Mouse (Mus musculus) thymus, postnatal 14 days (tissue): ENCODE measurements at regions not wholly inside any gene's neighbourhood (a gene's known extent, or its start where the extent isn't known, plus 50 kb on each side); places are given as distances from the start of the nearest gene placed in this dataset.

Experiments
- DNase-seq: peaks from one replicate; pipeline ENCODE4 v3.0.0; 2021

DNA sequence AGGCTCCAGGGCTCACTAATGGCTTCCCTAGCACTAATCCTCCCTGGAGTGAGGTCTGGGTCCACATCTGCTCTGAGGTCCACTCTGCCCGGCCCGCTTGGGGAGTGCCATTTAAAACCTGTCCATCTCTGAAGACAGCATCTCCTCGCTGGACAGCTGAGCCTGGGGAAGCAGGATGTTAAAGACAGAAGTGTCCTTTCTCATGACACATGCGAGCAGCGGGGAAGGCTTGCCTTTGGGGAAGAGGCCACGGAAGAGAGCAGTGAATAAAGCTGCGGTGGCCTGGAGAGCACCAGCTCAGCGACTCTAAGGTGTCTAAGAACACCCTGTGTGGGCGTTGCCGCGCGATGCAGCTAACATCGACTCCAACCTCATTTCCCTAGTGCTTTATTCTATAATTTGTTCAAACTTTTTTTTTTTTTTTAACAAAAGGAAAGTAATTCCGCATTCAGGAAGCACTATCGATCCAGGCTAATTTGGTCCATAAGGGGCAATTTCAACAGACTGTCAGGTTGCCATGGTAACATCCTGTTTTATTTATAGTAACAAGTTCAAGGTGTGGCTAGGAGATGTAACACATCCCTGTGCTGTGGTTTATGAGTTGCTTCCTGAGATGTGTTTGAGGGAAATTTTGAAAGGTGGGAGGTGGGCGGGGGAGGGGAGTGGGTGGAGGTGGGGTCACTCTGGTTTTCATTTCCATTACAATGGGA, 120.0 kb downstream of the Cartpt start:
- no peak for DNase-seq

DNA sequence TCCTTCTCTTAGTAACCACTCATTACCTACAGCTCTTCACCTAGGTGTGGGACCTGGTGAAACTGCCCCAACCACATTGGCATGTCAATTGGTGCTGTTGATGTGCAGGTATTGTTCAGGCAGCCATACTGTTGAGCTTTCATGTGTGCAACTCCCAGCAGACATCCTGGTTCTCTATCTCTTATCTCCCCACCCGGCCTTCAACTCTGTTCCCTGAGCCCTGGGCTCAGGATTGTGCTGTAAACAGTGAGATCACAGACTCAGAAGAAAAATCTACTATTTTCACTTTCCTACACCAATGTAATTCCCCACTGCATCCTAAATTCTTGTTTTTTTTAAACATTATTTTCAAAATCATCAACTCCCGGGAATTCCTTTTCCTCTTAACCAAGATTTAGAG, 122.1 kb downstream of the Cartpt start:
- no peak for DNase-seq

GRCm38 (mm10) chr13:99777736-99778135, 123.2 kb downstream of the Cartpt start:
- DNase-seq, result no peak

GRCm38 (mm10) chr13:99765965-99766364, 134.9 kb downstream of the Cartpt start:
- no peak for DNase-seq

- DNase-seq, result no peak
Observed at GRCm38 (mm10) chr13:99764764-99765163, 136.1 kb downstream of the Cartpt start.

DNA sequence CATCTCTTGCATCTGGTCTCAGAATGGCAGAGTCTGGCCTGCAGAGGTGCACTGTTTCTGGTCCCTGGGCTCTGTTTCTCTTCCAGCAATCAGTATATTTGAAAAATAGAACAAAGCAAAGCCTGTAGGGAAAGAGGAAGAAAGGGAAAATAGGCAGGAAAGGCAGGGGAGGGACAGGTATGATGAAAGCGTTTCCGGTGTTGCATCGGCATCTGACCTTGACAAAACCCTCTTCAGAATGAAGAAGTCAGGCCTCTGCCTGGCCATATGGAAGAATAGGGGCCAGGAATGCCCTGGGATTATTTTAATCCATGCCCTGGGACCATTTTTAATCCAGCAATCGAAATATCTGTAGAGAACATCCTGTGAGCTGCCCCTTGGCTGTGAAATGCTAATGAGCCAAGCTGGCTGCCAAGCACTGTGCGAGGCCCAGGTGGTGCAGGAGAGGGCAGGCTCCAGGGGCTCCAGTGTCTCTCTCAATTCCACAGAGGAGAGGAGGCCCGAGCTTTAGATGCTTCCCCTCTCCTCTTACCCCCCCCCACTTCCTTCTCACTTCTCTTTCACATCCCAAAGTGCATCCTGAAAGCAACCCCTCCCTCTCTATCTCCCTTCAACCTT, 136.7 kb downstream of the Cartpt start:
- DNase-seq, result no peak

DNA sequence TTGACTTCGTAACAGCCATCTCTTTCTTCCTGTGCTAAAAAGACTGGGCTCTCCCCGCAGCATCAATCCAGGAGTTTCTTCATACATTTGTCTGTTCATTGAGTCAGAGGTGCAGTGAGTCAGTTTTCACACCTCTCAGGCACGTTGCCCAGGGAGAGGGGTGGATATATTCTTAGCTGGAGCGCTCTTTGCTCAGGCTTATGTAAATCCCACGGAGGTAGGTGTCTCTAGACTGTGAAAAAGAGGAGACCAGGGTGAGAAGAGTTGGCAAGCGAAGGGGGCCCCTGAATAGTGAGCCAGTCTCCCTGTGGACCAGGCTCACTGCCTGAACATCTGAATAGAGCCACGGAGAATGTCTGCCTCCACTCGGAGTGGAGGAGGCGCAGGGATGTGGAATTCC, 139.0 kb downstream of the Cartpt start:
- DNase-seq, result no peak

- DNase-seq, result no peak
Observed at GRCm38 (mm10) chr13:99761423-99761822, 139.5 kb downstream of the Cartpt start.

DNA sequence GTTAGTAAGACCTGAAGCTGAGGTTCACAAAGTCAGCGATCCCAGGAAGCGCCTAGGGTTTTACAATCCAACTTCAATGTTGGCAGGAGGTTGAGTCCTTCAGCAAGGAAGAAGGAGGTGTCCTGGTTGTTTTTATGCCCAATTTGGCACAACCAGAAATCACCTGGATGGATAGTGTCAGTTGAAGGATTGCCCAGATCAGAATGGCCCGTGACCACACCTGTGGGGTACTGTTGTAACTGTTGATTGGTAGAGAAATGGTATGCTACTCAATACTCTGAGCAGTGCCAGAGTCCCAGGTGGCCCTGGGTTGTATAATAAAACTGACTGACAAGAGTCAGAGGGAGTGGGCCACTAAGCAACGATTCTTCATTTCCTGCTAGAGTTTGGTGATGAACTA, 140.2 kb downstream of the Cartpt start:
- DNase-seq, result no peak

- DNase-seq, result no peak
Observed at GRCm38 (mm10) chr13:99759256-99760044, 141.4 kb downstream of the Cartpt start.

GRCm38 (mm10) chr13:99754701-99755100, 146.2 kb downstream of the Cartpt start:
- no peak for DNase-seq

DNA sequence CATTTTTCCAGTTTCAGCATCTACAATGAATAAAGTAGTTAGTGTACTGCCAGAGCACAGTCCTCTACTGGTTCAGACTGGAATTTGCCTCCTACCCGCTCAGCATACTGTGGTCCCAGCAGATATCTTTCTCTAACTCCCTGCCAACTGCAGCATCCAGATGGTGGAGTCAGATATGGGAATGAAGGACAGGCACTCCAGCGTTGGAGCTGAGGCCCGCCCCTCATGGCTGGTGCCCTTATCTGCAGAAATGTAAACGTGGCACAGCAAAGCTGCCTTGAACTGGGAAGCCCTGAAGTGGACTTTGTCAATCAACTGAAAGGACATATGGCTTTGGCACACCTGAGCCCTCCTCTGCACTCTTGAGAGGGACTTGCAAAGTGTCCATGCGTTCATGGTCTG, 146.6 kb downstream of the Cartpt start:
- DNase-seq, result no peak

DNA sequence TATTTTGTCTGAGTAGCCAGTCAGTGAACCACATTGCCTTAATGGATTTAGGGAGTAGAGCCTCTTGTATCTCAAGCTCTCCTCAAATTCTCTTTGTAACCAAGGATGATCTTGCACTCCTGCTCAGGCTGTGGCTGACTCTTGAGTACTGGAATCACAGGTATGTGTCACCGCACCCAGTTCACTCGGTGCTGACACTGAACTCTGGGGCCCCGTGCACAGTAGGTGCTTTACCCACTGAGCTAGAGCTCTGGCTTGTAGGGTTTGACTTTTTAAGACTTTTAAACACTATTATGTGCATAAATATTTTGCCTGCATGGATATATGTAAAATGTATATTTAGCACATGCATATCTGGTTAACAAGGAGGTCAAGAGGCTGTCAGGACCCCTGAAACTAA, 147.4 kb downstream of the Cartpt start:
- DNase-seq, result no peak

DNA sequence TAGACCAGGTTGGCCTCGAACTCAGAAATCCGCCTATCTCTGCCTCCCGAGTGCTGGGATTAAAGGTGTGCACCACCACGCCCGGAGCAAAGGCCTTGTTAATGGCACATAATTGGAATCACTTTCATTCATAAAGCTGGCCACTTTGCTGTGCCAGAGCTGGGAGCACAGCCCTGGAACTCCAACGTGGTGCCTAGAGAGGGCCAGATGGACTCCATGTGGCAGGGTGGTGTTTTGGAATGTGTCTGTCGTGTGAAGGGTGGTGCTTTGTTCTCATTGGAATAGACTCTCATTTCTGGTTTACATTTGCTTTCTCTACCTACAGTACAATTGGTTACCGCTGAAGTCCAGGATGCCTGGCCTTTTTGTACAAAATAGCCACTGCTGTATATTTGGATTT, 150.2 kb downstream of the Cartpt start:
- DNase-seq, result no peak

GRCm38 (mm10) chr13:99749342-99749741, 151.5 kb downstream of the Cartpt start:
- DNase-seq, result no peak

- no peak for DNase-seq
Observed at GRCm38 (mm10) chr13:99748128-99748527, 152.8 kb downstream of the Cartpt start.

DNA sequence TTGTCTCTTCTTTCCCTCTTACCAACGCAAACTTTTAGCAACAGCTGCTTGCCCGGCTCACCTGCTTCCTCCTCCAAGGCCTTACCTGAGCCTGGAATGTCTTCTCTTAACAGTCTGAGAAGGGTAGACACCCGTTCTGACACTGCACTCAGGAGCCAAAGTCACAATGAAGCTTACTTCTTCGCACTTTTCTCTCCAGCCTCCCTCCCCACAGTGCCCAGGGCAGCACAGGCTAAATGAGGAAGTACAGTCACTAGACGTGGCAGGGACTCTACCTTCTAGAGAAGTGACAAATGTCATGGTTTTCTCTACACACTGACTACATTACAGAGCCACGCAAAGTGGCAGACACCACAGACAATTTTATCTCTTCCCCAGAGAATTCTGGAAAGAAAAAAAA, 155.4 kb downstream of the Cartpt start:
- DNase-seq, result no peak

DNA sequence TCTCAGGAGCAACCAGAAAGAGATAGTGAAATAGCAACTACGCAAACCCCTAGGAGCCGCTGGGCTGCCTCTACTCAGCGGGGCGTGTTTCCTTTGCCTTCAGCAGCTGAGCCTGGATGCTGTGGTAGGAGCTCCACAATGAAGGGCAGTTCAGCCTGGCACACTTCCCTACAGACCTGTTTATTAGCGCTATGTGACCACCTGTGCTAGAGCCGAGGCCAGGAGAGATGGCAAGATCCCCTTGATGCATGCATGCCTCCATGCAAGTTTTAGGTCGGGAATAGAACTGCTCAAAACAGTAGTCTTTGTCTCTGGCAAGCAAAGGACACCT, 156.1 kb downstream of the Cartpt start:
- no peak for DNase-seq

GRCm38 (mm10) chr13:99743952-99744789, 156.7 kb downstream of the Cartpt start:
- no peak for DNase-seq

- DNase-seq, result no peak
Observed at GRCm38 (mm10) chr13:99742507-99742906, 158.4 kb downstream of the Cartpt start.

GRCm38 (mm10) chr13:99741981-99742380, 158.9 kb downstream of the Cartpt start:
- DNase-seq, result no peak

- no peak for DNase-seq
Observed at GRCm38 (mm10) chr13:99739420-99739819, 161.5 kb downstream of the Cartpt start.

- DNase-seq, result no peak
Observed at GRCm38 (mm10) chr13:99737271-99737670, 163.6 kb downstream of the Cartpt start.
